9 mouse cellular contexts compared by ENCODE assay signal in the genomic region with DNA sequence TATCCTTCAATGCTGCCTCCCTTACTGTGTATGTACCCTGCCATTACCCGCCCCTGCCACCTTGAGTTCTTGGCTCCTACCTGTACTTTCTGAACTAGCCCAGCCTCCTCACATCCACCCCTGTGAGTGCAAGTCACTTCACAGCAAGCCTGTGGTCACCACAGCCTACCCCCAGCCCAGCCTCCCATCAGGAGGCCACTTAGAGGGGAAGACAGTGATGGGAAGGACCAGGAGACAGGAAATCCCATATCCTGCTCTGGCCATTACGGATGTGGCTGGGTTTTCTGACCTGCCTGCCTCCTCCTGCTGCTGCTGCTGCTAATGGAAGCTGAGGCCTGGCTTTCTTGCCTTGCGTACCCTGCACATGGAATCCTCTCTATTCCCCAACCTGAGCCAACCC. TPM values are rescaled to one million over a fixed set of nuclear protein-coding genes. Genes with fewer than 3 reads are reported as not detected.
A peak's percentile ranks its signal among the peaks of the same experiment; 100 is the strongest.
DNase-seq lines count a peak whose midpoint lies in the region; ATAC-seq lines count a peak whose summit lies in the region.
"Had no signal": no experiment of that assay in that cellular context is flagged by ENCODE, and none has a peak within 500 bp of the region (broad histone marks: within the 10 kb centered on the region; RNA-seq: fewer than 3 reads in every experiment).

No protein-coding gene starts in this region.

- no peak for DNase-seq in heart, embryonic 10.5 days (ENCODE audit: low spot score)
- DNase-seq in heart, postnatal 36 days, result no peak
- DNase-seq in neural tube, embryonic 10.5 days (ENCODE audit: extremely low spot score, low spot score), result no peak
- no peak for DNase-seq in limb, embryonic 10.5 days (ENCODE audit: low spot score)
- DNase-seq in cerebellum, adult 9-11 months, result no peak
- DNase-seq in yolk sac, embryonic 10.5 days (ENCODE audit: low spot score), result no peak

- H3K27ac ChIP-seq in heart, embryonic 10.5 days, result peak overlapping the region; percentile 72
- peak overlapping the region; percentile 56; the same call in 1 of the 2 replicates for H3K27ac ChIP-seq in neural tube, embryonic 13.5 days (replicated peaks)
- peak overlapping the region; percentile 58; the same call in 1 of the 2 replicates for H3K27ac ChIP-seq in limb, embryonic 10.5 days
- H3K27ac ChIP-seq: macrophage had no signal

- H3K36me3 ChIP-seq in heart, embryonic 10.5 days, result peaks cover 4% of the 10 kb centered on the region; the same call in 1 of the 2 replicates
- H3K36me3 ChIP-seq in neural tube, embryonic 13.5 days, result no peaks in the 10 kb centered on the region
- H3K36me3 ChIP-seq in limb, embryonic 10.5 days, result no peaks in the 10 kb centered on the region

- intact Hi-C loops in heart, postnatal 36 days (cut with DNase I), result no loop called here

- H3K9ac ChIP-seq in neural tube, embryonic 13.5 days, result no peak overlapping the region

- H3K4me3 ChIP-seq in heart, embryonic 10.5 days, result no peak overlapping the region
- H3K4me3 ChIP-seq in neural tube, embryonic 13.5 days, result no peak overlapping the region
- H3K4me3 ChIP-seq in limb, embryonic 10.5 days, result no peak overlapping the region

- H3K4me1 ChIP-seq in heart, embryonic 10.5 days, result peaks cover 51% of the 10 kb centered on the region
- H3K4me1 ChIP-seq in neural tube, embryonic 13.5 days (replicated peaks), result peaks cover 30% of the 10 kb centered on the region
- H3K4me1 ChIP-seq in limb, embryonic 10.5 days, result peaks cover 48% of the 10 kb centered on the region

- no peak for ATAC-seq in neural tube, embryonic 13.5 days (ENCODE audit: low read depth)
- no peak for ATAC-seq in megakaryocyte-erythroid progenitor cell, adult 5-6 weeks (replicated peaks; ENCODE audit: low FRiP score, low TSS enrichment, poor library complexity, severe bottlenecking)

- no peaks in the 10 kb centered on the region for H3K9me3 ChIP-seq in heart, embryonic 10.5 days
- H3K9me3 ChIP-seq in neural tube, embryonic 13.5 days, result no peaks in the 10 kb centered on the region
- no peaks in the 10 kb centered on the region for H3K9me3 ChIP-seq in limb, embryonic 10.5 days (replicated peaks)

- no peak overlapping the region for H3K4me2 ChIP-seq in neural tube, embryonic 13.5 days

- WGBS in heart, embryonic 10.5 days, result 57% methylated on average over 3 of the region's 3 CpGs
- 71% methylated on average over 3 of the region's 3 CpGs for WGBS in neural tube, embryonic 13.5 days
- 75% methylated on average over 3 of the region's 3 CpGs for WGBS in limb, embryonic 10.5 days

- H3K27me3 ChIP-seq in heart, embryonic 10.5 days (ENCODE audit: insufficient read depth, poor library complexity, severe bottlenecking), result peaks cover 10% of the 10 kb centered on the region; the same call in 1 of the 2 replicates
- no peaks in the 10 kb centered on the region for H3K27me3 ChIP-seq in neural tube, embryonic 13.5 days
- H3K27me3 ChIP-seq in limb, embryonic 10.5 days (ENCODE audit: low read depth, poor library complexity, severe bottlenecking), result peaks cover 50% of the 10 kb centered on the region

RNA-seq across cellular contexts. Expression of a gene that starts 14.8 kb away (rescaled TPM):
- 5.5 and 10.3 TPM in 2 replicates for polyA plus RNA-seq in heart, embryonic 10.5 days (2016; fragmentation: Nextera tagmentation; extraction: Ambion mirVana)
- total RNA-seq in heart, postnatal 36 days (2021), result 10 to 100 TPM; 11.2 to 11.8 TPM
- 34.2 and 34.4 TPM in 2 replicates for polyA plus RNA-seq in neural tube, embryonic 13.5 days (2015; fragmentation: Nextera tagmentation; extraction: Ambion mirVana)
- polyA plus RNA-seq in limb, embryonic 10.5 days (2016; fragmentation: Nextera tagmentation; extraction: Ambion mirVana), result 11.1 and 13.1 TPM in 2 replicates
- total RNA-seq in megakaryocyte-erythroid progenitor cell, adult 5-6 weeks (2014; fragmentation: Nextera tagmentation), result 15.0 and 21.8 TPM in 2 replicates
- 4.6 and 5.1 TPM in 2 replicates for total RNA-seq in megakaryocyte-erythroid progenitor cell, adult 5-6 weeks (2017)

RNA-seq across cellular contexts. Expression of a gene that starts 14.8 kb away (rescaled TPM):
- polyA plus RNA-seq in heart, embryonic 10.5 days (2016; fragmentation: Nextera tagmentation; extraction: Ambion mirVana), result 3.5 and 4.0 TPM in 2 replicates
- 10 to 100 TPM; 15.4 to 19.0 TPM for total RNA-seq in heart, postnatal 36 days (2021)
- 1.7 and 2.0 TPM in 2 replicates for polyA plus RNA-seq in neural tube, embryonic 13.5 days (2015; fragmentation: Nextera tagmentation; extraction: Ambion mirVana)
- polyA plus RNA-seq in limb, embryonic 10.5 days (2016; fragmentation: Nextera tagmentation; extraction: Ambion mirVana), result 4.7 and 5.3 TPM in 2 replicates
- 0.42 TPM in 1 of 2 replicates, not detected in the other for total RNA-seq in megakaryocyte-erythroid progenitor cell, adult 5-6 weeks (2014; fragmentation: Nextera tagmentation)
- total RNA-seq in megakaryocyte-erythroid progenitor cell, adult 5-6 weeks (2017), result not detected in 2 replicates
- polyA plus RNA-seq: macrophage had no signal

RNA-seq across cellular contexts. Expression of a gene that starts 54.4 kb away (rescaled TPM):
- polyA plus RNA-seq in heart, embryonic 10.5 days (2016; fragmentation: Nextera tagmentation; extraction: Ambion mirVana), result 35.1 and 37.3 TPM in 2 replicates
- total RNA-seq in heart, postnatal 36 days (2021), result 10 to 100 TPM; 37.6 to 47.6 TPM
- polyA plus RNA-seq in neural tube, embryonic 13.5 days (2015; fragmentation: Nextera tagmentation; extraction: Ambion mirVana), result 11.5 and 13.7 TPM in 2 replicates
- 18.8 and 22.0 TPM in 2 replicates for polyA plus RNA-seq in limb, embryonic 10.5 days (2016; fragmentation: Nextera tagmentation; extraction: Ambion mirVana)
- total RNA-seq in megakaryocyte-erythroid progenitor cell, adult 5-6 weeks (2014; fragmentation: Nextera tagmentation), result 0.77 TPM in 1 of 2 replicates, not detected in the other
- not detected in 2 replicates for total RNA-seq in megakaryocyte-erythroid progenitor cell, adult 5-6 weeks (2017)
- polyA plus RNA-seq: macrophage had no signal
